Mouse (Mus musculus) forebrain, embryonic 14.5 days (tissue): Measurements from ENCODE around the gene Med24. TPM values are rescaled to one million over a fixed set of nuclear protein-coding genes. Genes with fewer than 3 reads are reported as not detected.

Experiments used
- ATAC-seq: fragments of 200-750 bp; cut with Nextera tagmentation; 2 replicates; pipeline ENCODE4 v1.8.0; 2017; ENCODE audit warnings: mild to moderate bottlenecking, moderate library complexity
- DNase-seq: peaks from one replicate; pipeline ENCODE4 v3.0.0-alpha.2; 2015; ENCODE audit warnings: low spot score
- H3K27ac ChIP-seq: fragments of 300-500 bp; sonication (generic); 2 replicates; pipeline ENCODE4 v1.5.1; 2014; ENCODE audit warnings: low read depth, mild to moderate bottlenecking, control low read depth, low read length, moderate library complexity
- H3K27me3 ChIP-seq: fragments of 300-500 bp; sonication (generic); replicated peaks from 2 replicates; pipeline ENCODE4 v1.6.1; 2014; ENCODE audit warnings: low read length, control low read depth, mixed read lengths; ENCODE audit not compliant: control insufficient read depth, insufficient read depth
- H3K36me3 ChIP-seq: fragments of 300-500 bp; sonication (generic); 2 replicates; pipeline ENCODE4 v1.6.1; 2014; ENCODE audit warnings: low read length, control low read depth; ENCODE audit not compliant: control insufficient read depth, insufficient read depth
- H3K4me1 ChIP-seq: fragments of 300-500 bp; sonication (generic); 2 replicates; pipeline ENCODE4 v1.6.1; 2014; ENCODE audit warnings: antibody characterized with exemption, low read length, control low read depth; ENCODE audit not compliant: control insufficient read depth, insufficient read depth
- H3K4me2 ChIP-seq: fragments of 300-500 bp; sonication (generic); 2 replicates; pipeline ENCODE4 v1.6.1; 2014; ENCODE audit warnings: mild to moderate bottlenecking, control low read depth, low read length
- H3K4me3 ChIP-seq: fragments of 300-500 bp; sonication (generic); 2 replicates; pipeline ENCODE4 v1.5.1; 2014; ENCODE audit warnings: low read depth, low read length, control low read depth
- H3K9ac ChIP-seq: fragments of 300-500 bp; sonication (generic); 2 replicates; pipeline ENCODE4 v1.6.1; 2014; ENCODE audit warnings: mild to moderate bottlenecking, low read length, control low read depth, moderate library complexity
- H3K9me3 ChIP-seq: fragments of 300-500 bp; sonication (generic); replicated peaks from 2 replicates; pipeline ENCODE4 v1.6.1; 2016; ENCODE audit warnings: low read length, control low read depth, mixed read lengths; ENCODE audit not compliant: control insufficient read depth
- WGBS: fragments of 180-500 bp; shearing (Covaris S2); extraction: QIAGEN DNeasy Blood & Tissue Kit; methylation state at CpG from one replicate; pipeline ENCODE4 v1.1.7; 2014; 5-methylcytosine and 5-hydroxymethylcytosine counted together
- polyA plus RNA-seq: library from polyadenylated mRNA; unstranded; fragments of >200 nt; fragmentation: Nextera tagmentation; extraction: Ambion mirVana; gene quantifications from 2 replicates; pipeline ENCODE4 v1.2.1, GENCODE M21; 2014

The Med24 gene
- polyA plus RNA-seq = 76.0 and 85.9 TPM in 2 replicates

- peaks cover 8% of the 10 kb centered on the region for H3K4me1 ChIP-seq
- no peaks in the 10 kb centered on the region for H3K27me3 ChIP-seq
- H3K9ac ChIP-seq = peak within 1 kb of the TSS; percentile 66
- WGBS = 0% methylated on average over 16 of the region's 16 CpGs
- H3K9me3 ChIP-seq = no peaks in the 10 kb centered on the region; the same call in 1 of the 2 replicates
- ATAC-seq (peak; percentile 97), DNase-seq (peak; percentile 98)
- H3K4me3 ChIP-seq = peak within 1 kb of the TSS; percentile 50
- peak within 1 kb of the TSS; percentile 82 for H3K27ac ChIP-seq
- peak within 1 kb of the TSS; percentile 66 for H3K4me2 ChIP-seq
- H3K36me3 ChIP-seq = peaks cover 28% of the 10 kb centered on the region
Measured at GRCm38 (mm10) chr11:98729119-98729588, at the start of gene Med24. Gene Med24, minus strand, starts transcription at chr11:98729435.

GRCm38 (mm10) chr11:98777888-98778287, 48.7 kb upstream of the Med24 start:
- DNase-seq (no peak), ATAC-seq (no peak)
- H3K4me3 ChIP-seq = no peak overlapping the region
- peaks cover 47% of the 10 kb centered on the region for H3K4me1 ChIP-seq
- H3K9me3 ChIP-seq = no peaks in the 10 kb centered on the region
- no peak overlapping the region for H3K9ac ChIP-seq
- no peak overlapping the region for H3K27ac ChIP-seq
- no peaks in the 10 kb centered on the region for H3K27me3 ChIP-seq
- no peaks in the 10 kb centered on the region for H3K36me3 ChIP-seq
- no peak overlapping the region for H3K4me2 ChIP-seq

GRCm38 (mm10) chr11:98776843-98777590, 47.8 kb upstream of the Med24 start:
- Histone ChIP-seq H3K9ac (peak overlapping the region; percentile 25; the same call in 1 of the 2 replicates), H3K4me1 (peaks cover 38% of the 10 kb centered on the region), H3K4me3 (no peak overlapping the region), H3K27me3 (no peaks in the 10 kb centered on the region), H3K27ac (peak overlapping the region; percentile 33; the same call in 1 of the 2 replicates), H3K36me3 (no peaks in the 10 kb centered on the region), H3K9me3 (no peaks in the 10 kb centered on the region), H3K4me2 (no peak overlapping the region; the same call in 1 of the 2 replicates)
- WGBS = 7% methylated on average over 9 of the region's 9 CpGs
- no peak for DNase-seq
- ATAC-seq = no peak

GRCm38 (mm10) chr11:98776052-98776764, 47.0 kb upstream of the Med24 start:
- Histone ChIP-seq H3K27me3 (no peaks in the 10 kb centered on the region), H3K9ac (peak overlapping the region; percentile 17; the same call in 1 of the 2 replicates), H3K9me3 (no peaks in the 10 kb centered on the region), H3K27ac (0 out of 2 replicates have a peak overlapping the region, but pooled peaks have one; percentile 33), H3K4me3 (no peak overlapping the region), H3K4me2 (peak overlapping the region; percentile 83), H3K4me1 (peaks cover 33% of the 10 kb centered on the region), H3K36me3 (peaks cover 3% of the 10 kb centered on the region)
- DNase-seq (no peak), ATAC-seq (no peak)
- WGBS = 58% methylated on average over 12 of the region's 12 CpGs

- Histone ChIP-seq H3K4me3 (peak overlapping the region; percentile 34), H3K36me3 (peaks cover 10% of the 10 kb centered on the region), H3K27ac (peak overlapping the region; percentile 55; the same call in 1 of the 2 replicates), H3K9me3 (no peaks in the 10 kb centered on the region), H3K9ac (peak overlapping the region; percentile 63), H3K4me2 (peak overlapping the region; percentile 83), H3K27me3 (no peaks in the 10 kb centered on the region), H3K4me1 (peaks cover 33% of the 10 kb centered on the region)
- DNase-seq = peak; percentile 98
- ATAC-seq = peak; percentile 88
- 9% methylated on average over 15 of the region's 15 CpGs for WGBS
Measured at GRCm38 (mm10) chr11:98775348-98776051, 46.3 kb upstream of the Med24 start.

GRCm38 (mm10) chr11:98774582-98775347, 45.5 kb upstream of the Med24 start, which contains the start of gene Nr1d1:
Gene Nr1d1, minus strand, starts transcription at chr11:98775333.
- Histone ChIP-seq H3K27ac (peak within 1 kb of the TSS; percentile 55; the same call in 1 of the 2 replicates), H3K4me1 (peaks cover 33% of the 10 kb centered on the region), H3K4me2 (peak within 1 kb of the TSS; percentile 83), H3K27me3 (no peaks in the 10 kb centered on the region), H3K36me3 (peaks cover 18% of the 10 kb centered on the region), H3K9ac (peak within 1 kb of the TSS; percentile 63), H3K9me3 (no peaks in the 10 kb centered on the region), H3K4me3 (peak within 1 kb of the TSS; percentile 34)
- peak; percentile 32 for ATAC-seq
- WGBS = under 1% methylated on average over 22 of the region's 22 CpGs
- DNase-seq = no peak

- peak; percentile 96 for DNase-seq
- Histone ChIP-seq H3K4me1 (peaks cover 35% of the 10 kb centered on the region), H3K9me3 (no peaks in the 10 kb centered on the region), H3K27ac (no peak overlapping the region), H3K4me3 (peak overlapping the region; percentile 34), H3K27me3 (no peaks in the 10 kb centered on the region), H3K36me3 (peaks cover 28% of the 10 kb centered on the region), H3K4me2 (peak overlapping the region; percentile 83), H3K9ac (peak overlapping the region; percentile 45; the same call in 1 of the 2 replicates)
- under 1% methylated on average over 37 of the region's 37 CpGs for WGBS
- peak; percentile 79 for ATAC-seq
Measured at GRCm38 (mm10) chr11:98773635-98774295, 44.5 kb upstream of the Med24 start.
